Mouse (Mus musculus): ENCODE measurements around the gene Itfg2. TPM values are rescaled to one million over a fixed set of nuclear protein-coding genes. Genes with fewer than 3 reads are reported as not detected.

The Itfg2 gene
- polyA plus RNA-seq, 1 experiment from 2014 or later, result 35.6 TPM

- Histone ChIP-seq H3K27me3 (ENCODE audit: control insufficient read depth, insufficient read depth, low read length) (no peaks in the 10 kb centered on the region), H3K36me3 (ENCODE audit: control insufficient read depth, insufficient read depth) (peaks cover 34% of the 10 kb centered on the region), H3K9me3 (replicated peaks; ENCODE audit: control insufficient read depth, low read length) (no peaks in the 10 kb centered on the region), H3K4me1 (ENCODE audit: control insufficient read depth, insufficient read depth, low read length) (peaks cover 31% of the 10 kb centered on the region), H3K9ac (ENCODE audit: low read length) (peak overlapping the region; percentile 88), H3K4me3 (ENCODE audit: low read length) (peak overlapping the region; percentile 71), H3K27ac (ENCODE audit: low read length) (peak overlapping the region; percentile 93), H3K4me2 (ENCODE audit: low read depth, low read length) (peak overlapping the region; percentile 88)
- ATAC-seq (replicated peaks; ENCODE audit: extremely low read depth, insufficient read depth, low FRiP score), result peak; percentile 67
- under 1% methylated on average over 52 of the region's 52 CpGs for WGBS
Measured at GRCm38 (mm10) chr6:128437731-128438316, 13.1 kb upstream of the Itfg2 start.

GRCm38 (mm10) chr6:128437288-128437687 lies 12.6 kb upstream of the Itfg2 start:
- peaks cover 37% of the 10 kb centered on the region for H3K4me1 ChIP-seq (ENCODE audit: control insufficient read depth, insufficient read depth, low read length)
- peaks cover 40% of the 10 kb centered on the region for H3K36me3 ChIP-seq (ENCODE audit: control insufficient read depth, insufficient read depth)
- no peak for ATAC-seq (replicated peaks; ENCODE audit: extremely low read depth, insufficient read depth, low FRiP score)
- peak overlapping the region; percentile 88 for H3K4me2 ChIP-seq (ENCODE audit: low read depth, low read length)
- peak overlapping the region; percentile 93 for H3K27ac ChIP-seq (ENCODE audit: low read length)
- H3K27me3 ChIP-seq (ENCODE audit: control insufficient read depth, insufficient read depth, low read length), result no peaks in the 10 kb centered on the region
- H3K9me3 ChIP-seq (replicated peaks; ENCODE audit: control insufficient read depth, low read length), result no peaks in the 10 kb centered on the region
- 3% methylated on average over 10 of the region's 10 CpGs for WGBS
- peak overlapping the region; percentile 88 for H3K9ac ChIP-seq (ENCODE audit: low read length)
- peak overlapping the region; percentile 71 for H3K4me3 ChIP-seq (ENCODE audit: low read length)

- Histone ChIP-seq H3K27ac (ENCODE audit: low read length) (no peak overlapping the region), H3K4me2 (ENCODE audit: low read depth, low read length) (peak overlapping the region; percentile 88), H3K36me3 (ENCODE audit: control insufficient read depth, insufficient read depth) (peaks cover 48% of the 10 kb centered on the region), H3K27me3 (ENCODE audit: control insufficient read depth, insufficient read depth, low read length) (no peaks in the 10 kb centered on the region), H3K4me1 (ENCODE audit: control insufficient read depth, insufficient read depth, low read length) (peaks cover 39% of the 10 kb centered on the region), H3K4me3 (ENCODE audit: low read length) (peak overlapping the region; percentile 71), H3K9ac (ENCODE audit: low read length) (no peak overlapping the region; the same call in 1 of the 2 replicates), H3K9me3 (replicated peaks; ENCODE audit: control insufficient read depth, low read length) (no peaks in the 10 kb centered on the region)
- WGBS, result 81% methylated on average over 8 of the region's 8 CpGs
- no peak for ATAC-seq (replicated peaks; ENCODE audit: extremely low read depth, insufficient read depth, low FRiP score)
Measured at GRCm38 (mm10) chr6:128436356-128437005, 11.8 kb upstream of the Itfg2 start.

GRCm38 (mm10) chr6:128435474-128435873 lies 10.7 kb upstream of the Itfg2 start:
- Histone ChIP-seq H3K27ac (ENCODE audit: low read length) (peak overlapping the region; percentile 80), H3K4me3 (ENCODE audit: low read length) (no peak overlapping the region), H3K4me2 (ENCODE audit: low read depth, low read length) (peak overlapping the region; percentile 13; the same call in 1 of the 2 replicates), H3K9ac (ENCODE audit: low read length) (no peak overlapping the region), H3K9me3 (replicated peaks; ENCODE audit: control insufficient read depth, low read length) (no peaks in the 10 kb centered on the region), H3K36me3 (ENCODE audit: control insufficient read depth, insufficient read depth) (peaks cover 55% of the 10 kb centered on the region), H3K4me1 (ENCODE audit: control insufficient read depth, insufficient read depth, low read length) (peaks cover 39% of the 10 kb centered on the region), H3K27me3 (ENCODE audit: control insufficient read depth, insufficient read depth, low read length) (no peaks in the 10 kb centered on the region)
- ATAC-seq (replicated peaks; ENCODE audit: extremely low read depth, insufficient read depth, low FRiP score), result peak; percentile 43
- WGBS, result 16% methylated on average over 5 of the region's 5 CpGs

GRCm38 (mm10) chr6:128433566-128433965 lies 8.8 kb upstream of the Itfg2 start:
- peaks cover 34% of the 10 kb centered on the region for H3K4me1 ChIP-seq (ENCODE audit: control insufficient read depth, insufficient read depth, low read length)
- no peaks in the 10 kb centered on the region for H3K9me3 ChIP-seq (replicated peaks; ENCODE audit: control insufficient read depth, low read length)
- H3K27me3 ChIP-seq (ENCODE audit: control insufficient read depth, insufficient read depth, low read length), result no peaks in the 10 kb centered on the region
- H3K36me3 ChIP-seq (ENCODE audit: control insufficient read depth, insufficient read depth), result peaks cover 73% of the 10 kb centered on the region
- ATAC-seq (replicated peaks; ENCODE audit: extremely low read depth, insufficient read depth, low FRiP score), result no peak
- no peak overlapping the region for H3K27ac ChIP-seq (ENCODE audit: low read length)
- WGBS, result 89% methylated on average over 13 of the region's 13 CpGs
- H3K4me2 ChIP-seq (ENCODE audit: low read depth, low read length), result no peak overlapping the region
- no peak overlapping the region for H3K4me3 ChIP-seq (ENCODE audit: low read length)
- no peak overlapping the region for H3K9ac ChIP-seq (ENCODE audit: low read length)

GRCm38 (mm10) chr6:128432356-128432915 lies 7.7 kb upstream of the Itfg2 start:
- 58% methylated on average over 13 of the region's 13 CpGs for WGBS
- ATAC-seq (replicated peaks; ENCODE audit: extremely low read depth, insufficient read depth, low FRiP score), result no peak
- peaks cover 73% of the 10 kb centered on the region for H3K36me3 ChIP-seq (ENCODE audit: control insufficient read depth, insufficient read depth)

GRCm38 (mm10) chr6:128429826-128430225 lies 5.1 kb upstream of the Itfg2 start:
- Histone ChIP-seq H3K9ac (ENCODE audit: low read length) (no peak overlapping the region), H3K36me3 (ENCODE audit: control insufficient read depth, insufficient read depth) (peaks cover 59% of the 10 kb centered on the region), H3K4me1 (ENCODE audit: control insufficient read depth, insufficient read depth, low read length) (peaks cover 12% of the 10 kb centered on the region), H3K27ac (ENCODE audit: low read length) (no peak overlapping the region), H3K4me3 (ENCODE audit: low read length) (no peak overlapping the region), H3K27me3 (ENCODE audit: control insufficient read depth, insufficient read depth, low read length) (no peaks in the 10 kb centered on the region), H3K4me2 (ENCODE audit: low read depth, low read length) (no peak overlapping the region), H3K9me3 (replicated peaks; ENCODE audit: control insufficient read depth, low read length) (no peaks in the 10 kb centered on the region)
- 67% methylated on average over 6 of the region's 6 CpGs for WGBS
- ATAC-seq (replicated peaks; ENCODE audit: extremely low read depth, insufficient read depth, low FRiP score), result no peak

More at GRCm38 (mm10) chr6:128432356-128432915, 7.7 kb upstream of the Itfg2 start:
- no peak overlapping the region for H3K27ac ChIP-seq (ENCODE audit: low read length)
- H3K9ac ChIP-seq (ENCODE audit: low read length), result no peak overlapping the region
- no peak overlapping the region for H3K4me2 ChIP-seq (ENCODE audit: low read depth, low read length)
- H3K9me3 ChIP-seq (replicated peaks; ENCODE audit: control insufficient read depth, low read length), result no peaks in the 10 kb centered on the region
- H3K27me3 ChIP-seq (ENCODE audit: control insufficient read depth, insufficient read depth, low read length), result no peaks in the 10 kb centered on the region
- H3K4me1 ChIP-seq (ENCODE audit: control insufficient read depth, insufficient read depth, low read length), result peaks cover 34% of the 10 kb centered on the region
- H3K4me3 ChIP-seq (ENCODE audit: low read length), result no peak overlapping the region

- no peak overlapping the region for H3K4me2 ChIP-seq (ENCODE audit: low read depth, low read length)
- 95% methylated on average over 2 of the region's 2 CpGs for WGBS
- no peak overlapping the region for H3K4me3 ChIP-seq (ENCODE audit: low read length)
- peaks cover 11% of the 10 kb centered on the region for H3K4me1 ChIP-seq (ENCODE audit: control insufficient read depth, insufficient read depth, low read length)
- H3K9me3 ChIP-seq (replicated peaks; ENCODE audit: control insufficient read depth, low read length), result no peaks in the 10 kb centered on the region
- no peak overlapping the region for H3K9ac ChIP-seq (ENCODE audit: low read length)
- no peak for ATAC-seq (replicated peaks; ENCODE audit: extremely low read depth, insufficient read depth, low FRiP score)
- H3K27me3 ChIP-seq (ENCODE audit: control insufficient read depth, insufficient read depth, low read length), result no peaks in the 10 kb centered on the region
- no peak overlapping the region for H3K27ac ChIP-seq (ENCODE audit: low read length)
- peaks cover 53% of the 10 kb centered on the region for H3K36me3 ChIP-seq (ENCODE audit: control insufficient read depth, insufficient read depth)
Measured at GRCm38 (mm10) chr6:128429300-128429699, 4.6 kb upstream of the Itfg2 start.

GRCm38 (mm10) chr6:128427571-128427970 lies 2.8 kb upstream of the Itfg2 start:
- no peak for ATAC-seq (replicated peaks; ENCODE audit: extremely low read depth, insufficient read depth, low FRiP score)

More at GRCm38 (mm10) chr6:128427571-128427970, 2.8 kb upstream of the Itfg2 start:
- Histone ChIP-seq H3K9ac (ENCODE audit: low read length) (no peak overlapping the region), H3K4me2 (ENCODE audit: low read depth, low read length) (no peak overlapping the region), H3K9me3 (replicated peaks; ENCODE audit: control insufficient read depth, low read length) (no peaks in the 10 kb centered on the region), H3K4me1 (ENCODE audit: control insufficient read depth, insufficient read depth, low read length) (peaks cover 9% of the 10 kb centered on the region), H3K36me3 (ENCODE audit: control insufficient read depth, insufficient read depth) (peaks cover 36% of the 10 kb centered on the region), H3K27ac (ENCODE audit: low read length) (no peak overlapping the region), H3K4me3 (ENCODE audit: low read length) (no peak overlapping the region), H3K27me3 (ENCODE audit: control insufficient read depth, insufficient read depth, low read length) (no peaks in the 10 kb centered on the region)
- 94% methylated on average over 5 of the region's 5 CpGs for WGBS
